Mouse (Mus musculus): Measurements from ENCODE around the gene Majin. TPM values are rescaled to one million over a fixed set of nuclear protein-coding genes. Genes with fewer than 3 reads are reported as not detected.

Majin gene
- polyA plus RNA-seq, 1 experiment: not detected

GRCm38 (mm10) chr19:6269798-6270475 is 85.7 kb downstream of the Majin start:
- Histone ChIP-seq H3K79me3 (ENCODE audit: low read depth) (no peaks in the 10 kb centered on the region), H3K79me2 (ENCODE audit: control insufficient read depth, insufficient read depth) (no peaks in the 10 kb centered on the region), H3K36me3 (ENCODE audit: control insufficient read depth, insufficient read depth) (no peaks in the 10 kb centered on the region), H3ac (ENCODE audit: control insufficient read depth, insufficient read length, low read depth) (no peak overlapping the region), H3K27me3 (ENCODE audit: control insufficient read depth, insufficient read depth, insufficient read length) (no peaks in the 10 kb centered on the region), H3K4me3 (ENCODE audit: insufficient read depth, poor library complexity, severe bottlenecking) (no peak overlapping the region)
- TF ChIP-seq MYOG (IDR thresholded peaks at IDR 0.05; ENCODE audit: control insufficient read depth, extremely low read depth, insufficient read length): no peak
- TF ChIP-seq FOSL1 (IDR thresholded peaks at IDR 0.05; ENCODE audit: insufficient read depth, low read length, poor library complexity, severe bottlenecking): no peak
- no peak for TF ChIP-seq MYOD1 (IDR thresholded peaks at IDR 0.05; ENCODE audit: control insufficient read depth, insufficient read length, low read depth)
- TF ChIP-seq MAX (IDR thresholded peaks at IDR 0.05): no peak
- no peak for TF ChIP-seq USF1 (IDR thresholded peaks at IDR 0.05; ENCODE audit: low read depth)
- no peak for TF ChIP-seq CEBPB (IDR thresholded peaks at IDR 0.05; ENCODE audit: low read depth)
- no peak for TF ChIP-seq CTCF (IDR thresholded peaks at IDR 0.05; ENCODE audit: control insufficient read depth, insufficient read depth, insufficient read length)

DNA sequence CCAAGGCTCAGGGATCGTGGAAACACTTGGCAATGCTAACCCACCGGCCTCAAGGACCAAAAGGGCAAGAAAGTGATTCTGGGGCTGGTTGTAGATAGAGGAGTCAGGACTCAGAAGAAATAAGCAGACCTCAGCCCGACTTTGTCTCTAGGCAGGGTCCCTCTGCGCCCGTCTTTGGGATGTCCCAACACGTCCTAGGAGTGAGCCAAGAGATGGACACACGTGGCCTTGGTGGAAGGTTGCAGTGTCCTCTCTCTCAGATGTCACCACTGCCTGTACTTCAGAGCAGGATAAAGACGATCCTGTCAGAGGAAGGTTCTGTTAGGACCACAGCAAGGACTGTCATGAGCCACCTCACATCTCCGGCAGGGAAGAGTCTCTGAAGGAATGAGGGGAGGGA is 86.5 kb downstream of the Majin start:
- H3K36me3 ChIP-seq (ENCODE audit: control insufficient read depth, insufficient read depth): no peaks in the 10 kb centered on the region
- H3ac ChIP-seq (ENCODE audit: control insufficient read depth, insufficient read length, low read depth): no peak overlapping the region
- no peak overlapping the region for H3K4me3 ChIP-seq (ENCODE audit: insufficient read depth, poor library complexity, severe bottlenecking)
- TF ChIP-seq FOSL1 (IDR thresholded peaks at IDR 0.05; ENCODE audit: insufficient read depth, low read length, poor library complexity, severe bottlenecking) (no peak), MAX (IDR thresholded peaks at IDR 0.05) (no peak), CEBPB (IDR thresholded peaks at IDR 0.05; ENCODE audit: low read depth) (no peak), USF1 (IDR thresholded peaks at IDR 0.05; ENCODE audit: low read depth) (no peak), MYOG (IDR thresholded peaks at IDR 0.05; ENCODE audit: control insufficient read depth, extremely low read depth, insufficient read length) (no peak), CTCF (IDR thresholded peaks at IDR 0.05; ENCODE audit: control insufficient read depth, insufficient read depth, insufficient read length) (no peak), MYOD1 (IDR thresholded peaks at IDR 0.05; ENCODE audit: control insufficient read depth, insufficient read length, low read depth) (no peak)
- peaks cover 2% of the 10 kb centered on the region for H3K79me2 ChIP-seq (ENCODE audit: control insufficient read depth, insufficient read depth)
- no peaks in the 10 kb centered on the region for H3K27me3 ChIP-seq (ENCODE audit: control insufficient read depth, insufficient read depth, insufficient read length)
- no peaks in the 10 kb centered on the region for H3K79me3 ChIP-seq (ENCODE audit: low read depth)

GRCm38 (mm10) chr19:6271206-6271605 is 87.0 kb downstream of the Majin start:
- Histone ChIP-seq H3K4me3 (ENCODE audit: insufficient read depth, poor library complexity, severe bottlenecking) (no peak overlapping the region), H3K79me2 (ENCODE audit: control insufficient read depth, insufficient read depth) (peaks cover 7% of the 10 kb centered on the region), H3K36me3 (ENCODE audit: control insufficient read depth, insufficient read depth) (no peaks in the 10 kb centered on the region), H3ac (ENCODE audit: control insufficient read depth, insufficient read length, low read depth) (no peak overlapping the region), H3K27me3 (ENCODE audit: control insufficient read depth, insufficient read depth, insufficient read length) (no peaks in the 10 kb centered on the region), H3K79me3 (ENCODE audit: low read depth) (no peaks in the 10 kb centered on the region)
- TF ChIP-seq CEBPB (IDR thresholded peaks at IDR 0.05; ENCODE audit: low read depth): no peak

GRCm38 (mm10) chr19:6272053-6272452 is 87.9 kb downstream of the Majin start:
- TF ChIP-seq CEBPB (IDR thresholded peaks at IDR 0.05; ENCODE audit: low read depth): no peak
- no peak for TF ChIP-seq MAX (IDR thresholded peaks at IDR 0.05)
- TF ChIP-seq FOSL1 (IDR thresholded peaks at IDR 0.05; ENCODE audit: insufficient read depth, low read length, poor library complexity, severe bottlenecking): no peak
- no peak for TF ChIP-seq CTCF (IDR thresholded peaks at IDR 0.05; ENCODE audit: control insufficient read depth, insufficient read depth, insufficient read length)
- no peak for TF ChIP-seq MYOD1 (IDR thresholded peaks at IDR 0.05; ENCODE audit: control insufficient read depth, insufficient read length, low read depth)
- TF ChIP-seq MYOG (IDR thresholded peaks at IDR 0.05; ENCODE audit: control insufficient read depth, extremely low read depth, insufficient read length): no peak
- no peak for TF ChIP-seq USF1 (IDR thresholded peaks at IDR 0.05; ENCODE audit: low read depth)
- no peak overlapping the region for H3ac ChIP-seq (ENCODE audit: control insufficient read depth, insufficient read length, low read depth)
- H3K79me3 ChIP-seq (ENCODE audit: low read depth): peaks cover 2% of the 10 kb centered on the region
- no peaks in the 10 kb centered on the region for H3K36me3 ChIP-seq (ENCODE audit: control insufficient read depth, insufficient read depth)
- no peaks in the 10 kb centered on the region for H3K27me3 ChIP-seq (ENCODE audit: control insufficient read depth, insufficient read depth, insufficient read length)
- H3K4me3 ChIP-seq (ENCODE audit: insufficient read depth, poor library complexity, severe bottlenecking): no peak overlapping the region
- peaks cover 11% of the 10 kb centered on the region for H3K79me2 ChIP-seq (ENCODE audit: control insufficient read depth, insufficient read depth)

GRCm38 (mm10) chr19:6272738-6273137 is 88.5 kb downstream of the Majin start:
- no peaks in the 10 kb centered on the region for H3K27me3 ChIP-seq (ENCODE audit: control insufficient read depth, insufficient read depth, insufficient read length)
- TF ChIP-seq USF1 (IDR thresholded peaks at IDR 0.05; ENCODE audit: low read depth): no peak
- no peak for TF ChIP-seq MAX (IDR thresholded peaks at IDR 0.05)
- TF ChIP-seq CTCF (IDR thresholded peaks at IDR 0.05; ENCODE audit: control insufficient read depth, insufficient read depth, insufficient read length): no peak
- TF ChIP-seq MYOG (IDR thresholded peaks at IDR 0.05; ENCODE audit: control insufficient read depth, extremely low read depth, insufficient read length): no peak
- no peak for TF ChIP-seq FOSL1 (IDR thresholded peaks at IDR 0.05; ENCODE audit: insufficient read depth, low read length, poor library complexity, severe bottlenecking)
- TF ChIP-seq CEBPB (IDR thresholded peaks at IDR 0.05; ENCODE audit: low read depth): no peak
- TF ChIP-seq MYOD1 (IDR thresholded peaks at IDR 0.05; ENCODE audit: control insufficient read depth, insufficient read length, low read depth): no peak
- peaks cover 7% of the 10 kb centered on the region for H3K79me3 ChIP-seq (ENCODE audit: low read depth)
- no peak overlapping the region for H3K4me3 ChIP-seq (ENCODE audit: insufficient read depth, poor library complexity, severe bottlenecking)
- H3K36me3 ChIP-seq (ENCODE audit: control insufficient read depth, insufficient read depth): no peaks in the 10 kb centered on the region
- peaks cover 18% of the 10 kb centered on the region for H3K79me2 ChIP-seq (ENCODE audit: control insufficient read depth, insufficient read depth)
- H3ac ChIP-seq (ENCODE audit: control insufficient read depth, insufficient read length, low read depth): no peak overlapping the region

GRCm38 (mm10) chr19:6273592-6273991 is 89.4 kb downstream of the Majin start:
- no peak for TF ChIP-seq USF1 (IDR thresholded peaks at IDR 0.05; ENCODE audit: low read depth)
- TF ChIP-seq CEBPB (IDR thresholded peaks at IDR 0.05; ENCODE audit: low read depth): no peak
- TF ChIP-seq MYOG (IDR thresholded peaks at IDR 0.05; ENCODE audit: control insufficient read depth, extremely low read depth, insufficient read length): no peak
- TF ChIP-seq MAX (IDR thresholded peaks at IDR 0.05): no peak
- no peak for TF ChIP-seq FOSL1 (IDR thresholded peaks at IDR 0.05; ENCODE audit: insufficient read depth, low read length, poor library complexity, severe bottlenecking)
- no peak for TF ChIP-seq MYOD1 (IDR thresholded peaks at IDR 0.05; ENCODE audit: control insufficient read depth, insufficient read length, low read depth)
- no peak for TF ChIP-seq CTCF (IDR thresholded peaks at IDR 0.05; ENCODE audit: control insufficient read depth, insufficient read depth, insufficient read length)
- H3K4me3 ChIP-seq (ENCODE audit: insufficient read depth, poor library complexity, severe bottlenecking): no peak overlapping the region
- peaks cover 25% of the 10 kb centered on the region for H3K79me2 ChIP-seq (ENCODE audit: control insufficient read depth, insufficient read depth)
- H3K36me3 ChIP-seq (ENCODE audit: control insufficient read depth, insufficient read depth): no peaks in the 10 kb centered on the region
- H3ac ChIP-seq (ENCODE audit: control insufficient read depth, insufficient read length, low read depth): no peak overlapping the region
- H3K27me3 ChIP-seq (ENCODE audit: control insufficient read depth, insufficient read depth, insufficient read length): no peaks in the 10 kb centered on the region
- H3K79me3 ChIP-seq (ENCODE audit: low read depth): peaks cover 11% of the 10 kb centered on the region

All from C2C12 (cell line).